Mouse (Mus musculus): ENCODE data around the gene Eps15l1. TPM values are rescaled to one million over a fixed set of nuclear protein-coding genes. Genes with fewer than 3 reads are reported as not detected.

The Eps15l1 gene
- polyA plus RNA-seq, 1 experiment, result 8.1 TPM

DNA sequence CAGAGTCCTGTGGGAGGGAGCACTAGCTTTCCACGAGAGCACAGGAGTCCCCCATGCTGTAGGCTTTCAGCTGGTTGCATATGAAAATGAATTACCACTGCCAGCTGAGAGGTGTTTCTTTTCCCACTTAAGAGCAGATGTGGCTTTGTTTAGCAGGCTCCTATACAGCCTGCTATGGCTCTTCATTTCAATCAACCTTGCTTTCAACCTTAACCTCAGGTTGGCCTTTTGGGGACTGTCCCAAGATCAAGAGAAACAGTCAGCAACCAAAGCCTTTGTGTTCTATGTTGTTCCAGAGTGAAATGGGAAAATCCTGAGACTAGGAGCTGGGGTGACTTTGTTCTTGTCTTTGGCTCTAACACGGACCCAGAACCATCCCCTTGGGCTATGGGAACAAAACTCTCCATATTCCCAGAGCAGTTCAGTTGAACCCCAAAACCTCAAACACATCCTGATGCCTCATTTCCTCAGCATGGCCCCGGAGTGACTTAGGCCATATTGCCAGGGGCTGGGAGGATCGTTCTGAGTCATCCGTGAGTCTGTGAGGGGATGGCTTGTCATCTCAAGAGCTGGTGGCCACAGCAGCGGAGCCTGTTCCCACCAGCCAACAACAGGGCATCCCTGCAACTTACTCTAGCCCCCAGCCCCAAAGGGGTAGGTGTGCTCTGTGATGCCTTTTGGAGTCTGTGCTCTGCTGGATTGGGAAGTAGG is 90.3 kb downstream of the Eps15l1 start:
- Histone ChIP-seq H3K36me3 (replicated peaks; ENCODE audit: low read length) (peaks cover 9% of the 10 kb centered on the region), H3K4me3 (replicated peaks) (peak overlapping the region; percentile 78), H3K4me1 (peaks cover 39% of the 10 kb centered on the region), H3K27me3 (replicated peaks) (peaks cover 35% of the 10 kb centered on the region), H3K9me3 (no peaks in the 10 kb centered on the region)
- no peak for TF ChIP-seq GATA1 (IDR thresholded peaks at IDR 0.05; ENCODE audit: borderline replicate concordance, low read length)
- no peak for TF ChIP-seq FLI1 (IDR thresholded peaks at IDR 0.05; ENCODE audit: low read length)

DNA sequence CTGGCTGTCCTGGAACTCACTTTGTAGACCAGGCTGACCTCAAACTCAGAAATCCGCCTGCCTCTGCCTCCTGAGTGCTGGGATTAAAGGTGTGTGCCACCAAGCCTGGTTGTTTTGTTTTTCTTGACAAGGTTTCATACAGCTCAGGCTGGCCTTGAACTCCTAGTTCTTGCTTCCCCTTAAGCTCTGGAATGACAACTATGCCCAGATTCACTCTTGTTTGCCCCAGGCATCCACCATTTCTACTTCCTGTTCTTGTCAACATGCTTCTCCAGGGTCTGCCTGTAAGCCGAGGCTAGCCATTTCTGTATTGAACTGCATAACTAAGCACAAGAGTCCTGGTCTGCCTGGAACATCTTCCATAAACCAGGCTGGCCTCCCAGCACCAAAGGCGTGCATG is 92.1 kb downstream of the Eps15l1 start:
- Histone ChIP-seq H3K36me3 (replicated peaks; ENCODE audit: low read length) (no peaks in the 10 kb centered on the region), H3K4me1 (peaks cover 54% of the 10 kb centered on the region), H3K27me3 (replicated peaks) (peaks cover 51% of the 10 kb centered on the region), H3K9me3 (no peaks in the 10 kb centered on the region), H3K4me3 (replicated peaks) (no peak overlapping the region)
- TF ChIP-seq FLI1 (IDR thresholded peaks at IDR 0.05; ENCODE audit: low read length) (no peak), GATA1 (IDR thresholded peaks at IDR 0.05; ENCODE audit: borderline replicate concordance, low read length) (no peak)

DNA sequence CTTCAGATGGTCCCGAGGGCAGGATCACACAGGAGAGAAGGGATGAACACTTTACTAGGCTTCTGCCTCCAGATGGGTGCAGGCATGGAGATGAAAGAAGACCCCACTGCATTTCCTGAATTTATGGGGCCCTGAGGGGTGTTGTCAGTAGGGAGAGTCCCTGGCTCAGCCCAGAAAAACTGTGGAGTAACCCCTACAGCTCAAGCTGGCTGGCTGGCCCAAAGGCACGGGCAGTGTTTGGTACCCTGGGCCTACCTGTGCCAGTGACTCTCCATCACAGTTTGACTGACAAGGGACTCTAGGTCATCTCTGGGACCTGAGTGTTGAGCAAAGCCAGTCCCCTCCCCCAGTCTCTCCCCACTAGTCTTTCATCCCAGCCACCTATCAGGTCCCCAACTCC is 96.6 kb downstream of the Eps15l1 start:
- Histone ChIP-seq H3K27me3 (replicated peaks) (peaks cover 71% of the 10 kb centered on the region), H3K4me3 (replicated peaks) (no peak overlapping the region), H3K9me3 (peaks cover 9% of the 10 kb centered on the region; the same call in 1 of the 2 replicates), H3K36me3 (replicated peaks; ENCODE audit: low read length) (peaks cover 8% of the 10 kb centered on the region), H3K4me1 (peaks cover 53% of the 10 kb centered on the region)
- TF ChIP-seq FLI1 (IDR thresholded peaks at IDR 0.05; ENCODE audit: low read length), result no peak
- TF ChIP-seq GATA1 (IDR thresholded peaks at IDR 0.05; ENCODE audit: borderline replicate concordance, low read length), result no peak

DNA sequence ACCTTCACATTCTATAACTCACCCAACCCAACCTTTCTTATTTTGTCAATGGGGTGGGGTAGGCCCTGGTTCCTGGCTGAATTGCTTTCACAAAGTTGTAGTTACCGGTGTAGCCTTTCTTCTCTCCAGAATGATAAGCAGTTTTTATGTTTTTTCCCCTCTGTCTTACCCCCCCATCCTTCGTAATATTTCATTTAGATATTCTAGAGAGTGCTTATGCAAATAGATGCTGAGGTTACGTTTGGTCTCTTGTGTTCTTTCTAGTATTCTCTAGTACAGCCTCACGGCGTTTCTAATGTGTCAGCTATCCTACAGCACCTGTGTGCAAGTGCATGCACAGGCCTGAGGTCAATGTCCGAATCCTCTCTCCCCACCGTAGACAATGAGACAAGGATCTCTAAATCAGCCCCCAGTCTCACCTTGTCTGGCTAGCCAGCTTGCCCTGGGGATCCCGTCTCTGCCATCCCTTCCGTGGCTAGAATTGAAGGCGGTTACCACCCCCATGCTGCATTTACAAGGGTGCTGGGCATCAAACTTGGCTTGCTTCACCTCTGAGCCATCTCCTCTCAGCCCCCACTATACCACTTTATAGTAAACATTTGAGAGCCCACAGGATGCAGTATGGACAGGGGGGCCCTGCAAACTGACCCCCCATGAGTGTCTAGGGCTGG is 97.1 kb downstream of the Eps15l1 start:
- H3K9me3 ChIP-seq, result peaks cover 9% of the 10 kb centered on the region; the same call in 1 of the 2 replicates
- H3K4me1 ChIP-seq, result peaks cover 53% of the 10 kb centered on the region
- H3K4me3 ChIP-seq (replicated peaks), result no peak overlapping the region
- TF ChIP-seq FLI1 (IDR thresholded peaks at IDR 0.05; ENCODE audit: low read length) (no peak), GATA1 (IDR thresholded peaks at IDR 0.05; ENCODE audit: borderline replicate concordance, low read length) (no peak)
- peaks cover 71% of the 10 kb centered on the region for H3K27me3 ChIP-seq (replicated peaks)
- peaks cover 8% of the 10 kb centered on the region for H3K36me3 ChIP-seq (replicated peaks; ENCODE audit: low read length)

DNA sequence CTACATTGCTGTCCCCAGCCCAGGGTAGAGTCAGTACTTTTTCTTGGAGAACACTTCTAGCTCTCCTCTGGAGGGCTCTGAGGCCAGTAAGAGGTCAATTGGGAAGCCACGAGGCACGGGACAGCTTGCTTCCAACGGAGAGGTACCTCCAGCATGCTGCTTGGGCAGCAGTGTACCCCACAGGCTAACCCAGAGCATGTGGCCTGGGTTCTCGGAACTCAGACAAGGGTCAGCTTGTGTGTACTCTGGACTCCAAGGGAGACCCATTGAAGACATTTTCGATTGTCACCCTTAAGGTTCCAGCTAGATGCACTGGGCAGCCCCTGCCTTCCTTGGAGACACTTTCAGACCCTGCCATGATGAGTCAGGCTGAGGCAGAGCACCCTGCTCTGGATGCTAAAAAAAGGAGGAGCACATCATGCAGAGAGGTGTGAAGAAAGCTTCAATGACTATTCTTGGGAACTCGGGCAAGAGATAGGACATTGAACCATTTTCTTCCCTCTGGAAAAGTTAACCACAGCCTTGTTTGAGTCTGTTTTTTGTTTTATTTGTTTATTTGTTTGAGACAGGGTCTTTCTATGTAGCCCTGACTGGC is 98.0 kb downstream of the Eps15l1 start:
- TF ChIP-seq FLI1 (IDR thresholded peaks at IDR 0.05; ENCODE audit: low read length) (no peak), GATA1 (IDR thresholded peaks at IDR 0.05; ENCODE audit: borderline replicate concordance, low read length) (no peak)
- peaks cover 61% of the 10 kb centered on the region for H3K4me1 ChIP-seq
- H3K4me3 ChIP-seq (replicated peaks), result no peak overlapping the region
- peaks cover 74% of the 10 kb centered on the region for H3K27me3 ChIP-seq (replicated peaks)
- H3K9me3 ChIP-seq, result peaks cover 9% of the 10 kb centered on the region; the same call in 1 of the 2 replicates
- peaks cover 8% of the 10 kb centered on the region for H3K36me3 ChIP-seq (replicated peaks; ENCODE audit: low read length)

DNA sequence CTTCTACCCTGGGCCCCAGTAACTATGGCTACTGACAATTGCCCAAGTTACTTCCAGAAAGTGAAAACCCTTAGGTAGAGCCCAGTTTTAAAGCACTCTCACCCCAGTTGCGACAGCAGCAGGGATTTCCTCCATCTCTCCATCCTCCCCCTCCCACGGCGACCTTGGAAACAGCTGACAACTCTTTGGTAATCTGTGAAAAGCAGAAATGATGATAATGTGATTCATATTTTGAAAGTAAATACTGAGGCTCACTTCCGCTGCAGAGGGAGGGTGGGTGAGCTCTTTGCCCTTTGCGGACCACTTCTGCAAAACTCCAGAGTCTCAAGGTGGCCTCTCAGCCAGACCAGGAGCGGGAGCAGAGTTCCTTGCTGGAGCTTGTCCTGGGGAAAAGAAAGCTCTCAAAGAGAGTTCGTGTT is 98.8 kb downstream of the Eps15l1 start:
- Histone ChIP-seq H3K27me3 (replicated peaks) (peaks cover 72% of the 10 kb centered on the region), H3K36me3 (replicated peaks; ENCODE audit: low read length) (peaks cover 8% of the 10 kb centered on the region), H3K9me3 (peaks cover 9% of the 10 kb centered on the region; the same call in 1 of the 2 replicates), H3K4me3 (replicated peaks) (peak overlapping the region; percentile 64), H3K4me1 (peaks cover 69% of the 10 kb centered on the region)
- no peak for TF ChIP-seq FLI1 (IDR thresholded peaks at IDR 0.05; ENCODE audit: low read length)
- no peak for TF ChIP-seq GATA1 (IDR thresholded peaks at IDR 0.05; ENCODE audit: borderline replicate concordance, low read length)

DNA sequence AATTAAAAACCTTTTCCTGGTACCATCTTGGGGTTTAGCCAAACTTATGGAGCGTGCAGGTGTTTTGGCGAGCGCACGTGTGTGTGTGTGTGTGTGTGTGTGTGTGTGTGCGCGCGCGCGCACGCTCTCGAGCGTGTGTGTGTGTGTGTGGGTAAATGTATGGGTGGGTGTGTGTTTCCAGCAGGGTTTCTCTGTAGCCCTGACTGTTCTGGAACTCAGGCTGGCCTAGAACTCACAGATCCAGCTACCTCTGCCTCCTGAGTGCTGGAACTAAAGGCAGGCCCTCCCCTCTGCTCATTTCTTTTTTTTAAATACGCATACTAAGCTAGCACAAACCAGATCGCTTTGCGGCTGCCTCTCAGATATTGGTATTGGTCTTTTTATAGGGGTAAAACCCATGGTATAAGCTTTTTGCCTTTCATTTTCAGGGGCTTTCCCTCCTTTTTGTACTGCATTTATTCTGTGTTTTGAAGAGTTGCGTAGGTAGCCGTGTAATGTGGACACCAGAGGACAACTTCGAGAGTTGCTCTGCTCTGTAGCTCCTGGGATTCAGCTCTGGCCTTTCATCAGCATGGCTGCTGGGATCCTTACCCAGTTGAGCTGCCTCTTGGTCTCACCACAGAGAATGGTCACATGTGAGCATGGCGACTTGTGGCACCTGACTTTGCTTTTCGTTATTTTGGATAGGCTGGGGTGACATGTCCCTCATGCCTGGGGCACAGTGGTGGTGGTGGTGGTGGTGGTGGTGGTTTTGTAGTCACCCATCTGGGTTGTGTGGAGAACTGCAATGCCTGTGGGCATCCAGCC is 99.4 kb downstream of the Eps15l1 start:
- peak overlapping the region; percentile 64 for H3K4me3 ChIP-seq (replicated peaks)

DNA sequence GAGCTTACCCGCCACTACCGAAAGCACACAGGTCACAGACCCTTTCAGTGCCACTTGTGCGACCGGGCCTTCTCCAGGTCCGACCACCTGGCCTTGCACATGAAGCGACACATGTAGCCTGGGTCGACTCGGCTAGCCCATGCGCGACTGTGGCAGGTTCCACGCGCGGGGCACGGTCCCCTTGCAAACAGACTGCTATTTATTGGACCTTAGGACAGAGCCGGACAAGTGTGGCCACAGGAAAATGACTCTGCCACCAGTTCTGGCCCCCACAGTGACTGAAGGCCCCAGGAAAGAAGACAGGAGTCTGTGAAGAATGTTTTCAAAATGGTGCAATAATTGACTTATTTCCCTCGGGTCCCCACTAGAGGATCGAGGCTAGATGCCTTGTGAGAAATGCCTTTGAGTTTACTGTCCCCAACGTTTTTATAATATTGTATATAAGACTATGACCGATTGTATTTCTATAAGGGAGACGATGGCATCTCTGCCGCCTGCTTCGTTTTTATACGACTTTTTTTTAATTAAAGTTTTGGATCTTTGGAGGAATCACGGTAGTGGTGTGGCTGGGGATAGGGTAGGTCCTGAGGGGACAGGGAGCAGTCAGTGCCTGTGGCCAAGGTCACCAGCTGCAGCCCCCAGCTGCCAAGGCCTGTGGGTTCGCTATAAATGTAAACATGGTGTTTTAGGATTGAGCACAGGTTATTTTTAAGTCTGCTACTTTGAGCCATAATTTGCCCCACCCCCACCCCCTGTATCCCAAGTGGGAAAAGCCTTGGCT is 100.3 kb downstream of the Eps15l1 start:
- TF ChIP-seq FLI1 (IDR thresholded peaks at IDR 0.05; ENCODE audit: low read length) (no peak), GATA1 (IDR thresholded peaks at IDR 0.05; ENCODE audit: borderline replicate concordance, low read length) (no peak)
- Histone ChIP-seq H3K36me3 (replicated peaks; ENCODE audit: low read length) (peaks cover 8% of the 10 kb centered on the region), H3K4me1 (peaks cover 72% of the 10 kb centered on the region), H3K4me3 (replicated peaks) (peak overlapping the region; percentile 95), H3K27me3 (replicated peaks) (peaks cover 65% of the 10 kb centered on the region), H3K9me3 (peaks cover 9% of the 10 kb centered on the region; the same call in 1 of the 2 replicates)

More for the DNA sequence above, 99.4 kb downstream of the Eps15l1 start:
- Histone ChIP-seq H3K9me3 (peaks cover 9% of the 10 kb centered on the region; the same call in 1 of the 2 replicates), H3K27me3 (replicated peaks) (peaks cover 69% of the 10 kb centered on the region), H3K36me3 (replicated peaks; ENCODE audit: low read length) (peaks cover 8% of the 10 kb centered on the region), H3K4me1 (peaks cover 73% of the 10 kb centered on the region)
- no peak for TF ChIP-seq GATA1 (IDR thresholded peaks at IDR 0.05; ENCODE audit: borderline replicate concordance, low read length)

Data from megakaryocyte, embryonic 14.5 days (primary cell).